Mouse (Mus musculus): ENCODE results near the gene Spc25.

- no peak for TF ChIP-seq CTCF (IDR thresholded peaks at IDR 0.05)
- TF ChIP-seq POLR2A (IDR thresholded peaks at IDR 0.05; ENCODE audit: insufficient read depth, low read depth, low read length), result no peak
- no peak for TF ChIP-seq EP300 (IDR thresholded peaks at IDR 0.05; ENCODE audit: insufficient read depth, low read depth, low read length)
These were observed 22.6 kb upstream of the Spc25 start for GRCm38 (mm10) chr2:69228635-69229034.
